Mouse (Mus musculus): ENCODE measurements at regions not wholly inside any gene's neighbourhood (a gene's known extent, or its start where the extent isn't known, plus 50 kb on each side); places are given as distances from the start of the nearest gene placed in this dataset.

DNA sequence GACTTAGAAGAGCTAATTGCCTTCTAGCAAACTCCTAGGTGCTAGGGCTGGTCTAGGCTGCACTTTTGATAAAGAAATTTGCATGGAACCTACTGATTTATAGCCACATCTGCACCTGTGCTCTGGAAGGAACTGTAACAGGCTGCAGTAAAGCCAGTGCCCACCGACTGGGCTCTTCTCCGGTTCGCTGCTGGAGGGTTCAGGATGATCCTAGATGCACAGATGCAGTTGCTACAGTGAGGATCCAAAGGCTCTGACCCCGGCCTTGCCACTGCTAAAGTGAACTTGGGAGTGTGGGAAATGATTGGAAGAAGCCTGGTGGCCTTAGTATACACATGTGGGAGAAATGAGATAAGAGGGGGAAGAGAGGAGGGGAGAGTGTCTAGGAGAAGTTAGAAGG is 75.5 kb downstream of the Gas1 start:
- no peaks in the 10 kb centered on the region for H3K36me3 ChIP-seq (ENCODE audit: control insufficient read depth, insufficient read depth, low read length)
- H3K27ac ChIP-seq, result no peak overlapping the region
- H3K9ac ChIP-seq (ENCODE audit: low read depth, low read length), result no peak overlapping the region
- H3K4me3 ChIP-seq, result no peak overlapping the region
- intact Hi-C loops (cut with DNase I), result no loop called here
- TF ChIP-seq CTCF (IDR thresholded peaks at IDR 0.05), result no peak
- TF ChIP-seq EP300 (IDR thresholded peaks at IDR 0.05; ENCODE audit: insufficient read depth, low read depth, low read length), result no peak
- no peak for TF ChIP-seq POLR2A (IDR thresholded peaks at IDR 0.05; ENCODE audit: insufficient read depth, low read depth, low read length)
- 82% methylated on average over 4 of the region's 4 CpGs for WGBS
- no peaks in the 10 kb centered on the region for H3K27me3 ChIP-seq (ENCODE audit: control insufficient read depth, insufficient read depth, low read length)
- DNase-seq, result no peak
- no peaks in the 10 kb centered on the region for H3K79me2 ChIP-seq (replicated peaks; ENCODE audit: control insufficient read depth, insufficient read depth, low read length)
- no peaks in the 10 kb centered on the region for H3K4me1 ChIP-seq (ENCODE audit: control insufficient read depth, insufficient read depth, low read length)

DNA sequence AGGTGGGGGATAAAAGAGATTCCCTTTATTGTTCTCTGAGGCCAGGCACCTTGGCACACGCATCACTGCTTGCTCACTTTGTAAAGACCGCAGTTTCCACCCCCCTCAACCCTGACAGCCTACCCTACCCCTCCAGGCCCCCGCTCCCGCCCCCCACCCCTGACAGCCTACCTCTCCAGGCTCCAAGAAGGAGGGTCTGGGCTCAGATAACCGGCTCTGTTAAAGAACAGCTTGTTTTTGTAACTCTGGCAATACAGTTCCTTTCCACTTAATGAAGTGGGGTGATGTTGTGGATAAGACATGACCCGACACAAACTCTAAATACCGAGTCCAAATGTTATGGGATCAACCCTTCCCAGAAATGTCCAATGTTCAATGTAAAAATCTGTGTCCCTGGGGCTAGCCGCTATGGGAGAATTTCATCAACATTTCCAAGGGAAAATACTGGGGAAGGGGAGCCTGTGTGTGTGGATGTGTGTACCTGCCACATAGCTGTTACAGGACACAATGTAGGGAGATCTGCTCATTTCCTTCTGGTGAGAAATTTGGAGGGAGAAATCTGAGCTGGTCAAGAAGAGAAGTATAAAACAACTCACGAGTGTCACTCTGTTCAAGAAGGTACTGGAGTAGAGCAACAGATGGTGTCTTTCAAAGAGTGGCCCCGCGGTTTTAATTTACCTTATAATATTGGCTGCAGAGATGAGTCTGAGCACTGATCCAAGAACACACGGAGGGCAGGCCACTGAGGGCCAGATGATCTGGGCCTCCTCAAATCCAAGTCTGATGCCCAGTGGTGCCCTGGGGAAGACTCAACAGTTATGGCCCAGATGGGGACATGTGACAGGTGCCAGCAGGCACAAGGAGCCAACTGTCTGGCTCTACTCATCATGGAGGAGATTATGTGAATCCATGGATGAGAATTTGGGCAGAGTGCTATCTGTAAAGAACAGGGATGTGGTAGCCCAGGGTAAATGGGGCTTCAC is 76.7 kb downstream of the Gas1 start:
- TF ChIP-seq EP300 (IDR thresholded peaks at IDR 0.05; ENCODE audit: insufficient read depth, low read depth, low read length) (no peak), POLR2A (IDR thresholded peaks at IDR 0.05; ENCODE audit: insufficient read depth, low read depth, low read length) (no peak), CTCF (IDR thresholded peaks at IDR 0.05) (no peak)
- WGBS, result 80% methylated on average over 12 of the region's 12 CpGs
- no peak for DNase-seq
- no peak overlapping the region for H3K9ac ChIP-seq (ENCODE audit: low read depth, low read length)
- H3K79me2 ChIP-seq (replicated peaks; ENCODE audit: control insufficient read depth, insufficient read depth, low read length), result no peaks in the 10 kb centered on the region
- H3K36me3 ChIP-seq (ENCODE audit: control insufficient read depth, insufficient read depth, low read length), result no peaks in the 10 kb centered on the region
- no peaks in the 10 kb centered on the region for H3K27me3 ChIP-seq (ENCODE audit: control insufficient read depth, insufficient read depth, low read length)
- no peak overlapping the region for H3K4me3 ChIP-seq
- H3K27ac ChIP-seq, result no peak overlapping the region
- H3K4me1 ChIP-seq (ENCODE audit: control insufficient read depth, insufficient read depth, low read length), result no peaks in the 10 kb centered on the region
- intact Hi-C loops (cut with DNase I), result no loop called here

DNA sequence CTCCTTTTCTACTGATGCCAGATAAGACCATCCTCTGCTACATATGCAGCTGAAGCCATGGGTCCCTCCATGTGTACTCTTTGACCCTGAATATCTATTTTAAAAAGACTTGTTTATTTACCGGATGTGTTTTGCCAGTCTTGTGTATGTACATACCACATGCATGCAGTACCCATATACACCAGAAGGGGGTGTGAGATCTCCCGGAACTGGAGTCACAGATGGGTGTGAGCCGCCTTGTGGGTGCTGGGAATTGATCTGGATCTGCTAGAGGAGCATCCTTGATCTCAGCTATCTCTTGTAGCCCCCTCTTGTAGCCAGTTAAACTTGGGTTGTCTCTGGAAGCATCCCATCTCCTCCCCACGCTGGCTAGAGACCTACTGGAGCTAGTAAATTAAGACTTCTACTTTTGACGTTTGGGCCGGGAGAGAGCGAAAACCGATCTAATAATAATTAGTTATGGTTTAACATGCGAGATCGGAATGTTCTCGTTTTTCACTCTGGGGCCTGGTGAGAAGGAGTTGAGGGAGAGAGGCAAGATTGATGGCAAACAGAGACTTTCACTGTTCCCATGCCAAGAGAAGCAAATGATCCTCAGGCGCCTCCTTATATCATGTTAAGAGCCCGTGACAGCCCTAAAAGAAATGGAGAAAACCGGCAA is 77.6 kb downstream of the Gas1 start:
- TF ChIP-seq CTCF (IDR thresholded peaks at IDR 0.05) (peak; percentile 50), EP300 (IDR thresholded peaks at IDR 0.05; ENCODE audit: insufficient read depth, low read depth, low read length) (no peak), POLR2A (IDR thresholded peaks at IDR 0.05; ENCODE audit: insufficient read depth, low read depth, low read length) (no peak)
- WGBS, result 78% methylated on average over 14 of the region's 14 CpGs
- Histone ChIP-seq H3K27me3 (ENCODE audit: control insufficient read depth, insufficient read depth, low read length) (no peaks in the 10 kb centered on the region), H3K27ac (no peak overlapping the region), H3K9ac (ENCODE audit: low read depth, low read length) (no peak overlapping the region), H3K79me2 (replicated peaks; ENCODE audit: control insufficient read depth, insufficient read depth, low read length) (no peaks in the 10 kb centered on the region), H3K4me3 (no peak overlapping the region), H3K36me3 (ENCODE audit: control insufficient read depth, insufficient read depth, low read length) (no peaks in the 10 kb centered on the region), H3K4me1 (ENCODE audit: control insufficient read depth, insufficient read depth, low read length) (no peaks in the 10 kb centered on the region)
- DNase-seq, result no peak
- intact Hi-C loops (cut with DNase I), result no loop called here

DNA sequence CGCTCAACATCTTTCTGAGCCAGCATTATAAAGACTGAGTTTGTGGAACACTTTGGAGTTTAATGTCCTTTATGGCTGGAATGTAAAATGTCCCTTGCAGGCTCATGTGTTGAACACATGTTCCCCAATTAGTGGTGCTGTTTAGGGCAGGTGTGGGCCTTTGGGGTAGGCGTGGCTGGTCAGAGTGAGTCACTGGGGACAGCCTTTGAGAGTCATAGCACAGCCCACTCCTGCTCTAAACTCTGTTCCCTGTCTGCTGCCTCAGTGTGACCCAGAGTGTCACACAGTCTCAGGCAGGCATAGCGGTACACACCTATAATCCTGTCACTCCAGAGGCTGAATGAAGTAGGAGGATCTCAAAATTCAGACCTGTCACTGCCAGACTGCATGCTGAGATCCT is 78.8 kb downstream of the Gas1 start:
- no peaks in the 10 kb centered on the region for H3K4me1 ChIP-seq (ENCODE audit: control insufficient read depth, insufficient read depth, low read length)
- H3K36me3 ChIP-seq (ENCODE audit: control insufficient read depth, insufficient read depth, low read length), result no peaks in the 10 kb centered on the region
- TF ChIP-seq CTCF (IDR thresholded peaks at IDR 0.05) (no peak), EP300 (IDR thresholded peaks at IDR 0.05; ENCODE audit: insufficient read depth, low read depth, low read length) (no peak), POLR2A (IDR thresholded peaks at IDR 0.05; ENCODE audit: insufficient read depth, low read depth, low read length) (no peak)
- no peaks in the 10 kb centered on the region for H3K79me2 ChIP-seq (replicated peaks; ENCODE audit: control insufficient read depth, insufficient read depth, low read length)
- no peak overlapping the region for H3K4me3 ChIP-seq
- no peak overlapping the region for H3K27ac ChIP-seq
- no peak overlapping the region for H3K9ac ChIP-seq (ENCODE audit: low read depth, low read length)
- no peaks in the 10 kb centered on the region for H3K27me3 ChIP-seq (ENCODE audit: control insufficient read depth, insufficient read depth, low read length)
- no peak for DNase-seq
- intact Hi-C loops (cut with DNase I), result no loop called here
- WGBS, result 91% methylated on average over 3 of the region's 3 CpGs

DNA sequence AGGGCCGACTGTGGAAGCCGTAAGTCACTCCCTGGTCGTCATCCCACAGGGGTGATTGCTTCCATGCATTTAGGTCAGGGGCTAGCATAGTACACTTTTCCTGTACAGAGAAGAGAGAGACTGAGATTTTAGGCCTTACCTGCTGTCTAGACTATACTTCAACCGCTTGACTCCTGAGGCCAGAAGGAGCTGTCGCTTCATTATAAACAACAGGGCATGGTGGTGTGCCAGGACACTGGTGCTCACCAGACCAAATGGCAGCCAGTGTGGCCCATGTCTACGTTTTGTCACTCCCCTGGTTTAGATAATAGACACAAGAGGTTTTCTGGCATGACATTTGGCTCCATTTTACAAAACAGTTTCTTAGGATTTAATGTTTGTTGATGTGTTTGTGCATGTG is 79.4 kb downstream of the Gas1 start:
- no peaks in the 10 kb centered on the region for H3K4me1 ChIP-seq (ENCODE audit: control insufficient read depth, insufficient read depth, low read length)
- no peak overlapping the region for H3K4me3 ChIP-seq
- no peaks in the 10 kb centered on the region for H3K27me3 ChIP-seq (ENCODE audit: control insufficient read depth, insufficient read depth, low read length)
- WGBS, result 81% methylated on average over 6 of the region's 6 CpGs
- no peak overlapping the region for H3K27ac ChIP-seq
- no peaks in the 10 kb centered on the region for H3K36me3 ChIP-seq (ENCODE audit: control insufficient read depth, insufficient read depth, low read length)
- TF ChIP-seq EP300 (IDR thresholded peaks at IDR 0.05; ENCODE audit: insufficient read depth, low read depth, low read length) (no peak), POLR2A (IDR thresholded peaks at IDR 0.05; ENCODE audit: insufficient read depth, low read depth, low read length) (no peak)
- H3K9ac ChIP-seq (ENCODE audit: low read depth, low read length), result no peak overlapping the region
- no peaks in the 10 kb centered on the region for H3K79me2 ChIP-seq (replicated peaks; ENCODE audit: control insufficient read depth, insufficient read depth, low read length)
- no peak for DNase-seq
- intact Hi-C loops (cut with DNase I), result no loop called here

DNA sequence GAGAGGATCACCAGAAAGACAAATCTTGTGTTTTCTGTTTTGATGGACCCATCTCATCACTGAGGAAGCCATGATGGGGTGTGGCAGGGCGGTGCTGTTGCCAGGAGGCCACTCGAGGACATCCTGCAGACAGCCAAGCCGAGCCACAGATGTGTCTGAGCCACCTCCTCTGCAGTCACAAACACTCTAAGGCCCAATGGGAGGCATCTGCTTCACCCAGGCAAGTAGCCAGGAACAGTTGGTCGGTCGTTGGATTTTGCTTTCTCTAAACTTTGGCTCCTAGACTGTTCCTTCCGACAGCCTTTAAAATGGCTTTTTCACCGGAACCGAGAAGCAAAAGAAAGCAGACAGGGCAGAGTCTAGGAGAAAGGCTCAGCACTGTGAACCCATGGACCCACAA is 90.5 kb downstream of the Gas1 start:
- Histone ChIP-seq H3K36me3 (ENCODE audit: control insufficient read depth, insufficient read depth, low read length) (no peaks in the 10 kb centered on the region), H3K79me2 (replicated peaks; ENCODE audit: control insufficient read depth, insufficient read depth, low read length) (no peaks in the 10 kb centered on the region), H3K27me3 (ENCODE audit: control insufficient read depth, insufficient read depth, low read length) (no peaks in the 10 kb centered on the region), H3K4me3 (no peak overlapping the region), H3K4me1 (ENCODE audit: control insufficient read depth, insufficient read depth, low read length) (no peaks in the 10 kb centered on the region; the same call in 1 of the 2 replicates), H3K27ac (no peak overlapping the region), H3K9ac (ENCODE audit: low read depth, low read length) (no peak overlapping the region)
- TF ChIP-seq POLR2A (IDR thresholded peaks at IDR 0.05; ENCODE audit: insufficient read depth, low read depth, low read length) (no peak), EP300 (IDR thresholded peaks at IDR 0.05; ENCODE audit: insufficient read depth, low read depth, low read length) (no peak), CTCF (IDR thresholded peaks at IDR 0.05) (no peak)
- DNase-seq, result peak; percentile 43 to 53
- 77% methylated on average over 8 of the region's 8 CpGs for WGBS
- intact Hi-C loops (cut with DNase I), result no loop called here

Measured in heart, adult 2 months (tissue).